Mouse (Mus musculus) liver, adult 2 months (tissue): ENCODE data around the gene Cyp4f17.
"Not testable (repeated sequence)": the region's sequence is repeated elsewhere in the genome, so short reads cannot be mapped to it uniquely, and the experiment has no call there.

Experiments
- CTCF ChIP-seq: fragments of 200-500 bp; IDR thresholded peaks from 2 replicates; pipeline ENCODE4 v1.5.1; 2011; ENCODE audit warnings: low read depth, low read length, control low read depth
- POLR2A ChIP-seq: fragments of 200-500 bp; IDR thresholded peaks from 2 replicates; pipeline ENCODE4 v1.6.1; 2011; ENCODE audit warnings: low read length, control low read depth; ENCODE audit not compliant: insufficient read depth; ENCODE audit errors: extremely low read depth

- not testable (repeated sequence) for TF ChIP-seq CTCF, POLR2A
Observed at GRCm38 (mm10) chr17:32544792-32545191, 38.9 kb downstream of the Cyp4f17 start.
